Mouse (Mus musculus) heart, postnatal 4 days (tissue): ENCODE measurements around the gene Cyp3a41a. TPM values are rescaled to one million over a fixed set of nuclear protein-coding genes. Genes with fewer than 3 reads are reported as not detected.
"Not testable (repeated sequence)": the region's sequence is repeated elsewhere in the genome, so short reads cannot be mapped to it uniquely, and the experiment has no call there.

Experiments
- DNase-seq: peaks from one replicate; pipeline ENCODE4 v3.0.0; 2021
- total RNA-seq, 2 experiments: library from RNA; stranded (reverse); gene quantifications; 2 replicates each; pipeline ENCODE4 v1.2.3; 2021

Gene Cyp3a41a
- total RNA-seq = not detected

GRCm38 (mm10) chr5:145720036-145720435 lies at the start of gene Cyp3a41a:
TSS of gene Cyp3a41a (minus strand) at chr5:145720136.
- not testable (repeated sequence) for DNase-seq

DNA sequence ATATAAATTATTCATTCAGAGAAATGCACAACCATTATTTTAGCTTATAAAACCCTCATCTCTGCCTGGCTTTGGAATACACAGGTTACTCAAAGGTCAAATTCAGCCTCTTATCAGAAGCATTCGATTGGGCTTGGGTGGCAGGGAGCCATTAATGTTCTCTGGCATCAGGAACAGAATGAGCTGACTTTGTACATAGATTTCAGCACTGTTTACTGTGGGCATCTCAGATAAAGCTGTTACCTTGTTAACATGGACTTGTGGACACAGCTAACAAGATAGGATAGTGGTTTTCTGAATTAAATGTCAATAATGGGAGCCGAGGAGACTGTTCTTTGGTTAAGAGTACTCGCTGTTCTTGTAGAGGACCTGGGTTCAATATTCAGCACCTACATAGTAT lies 17.6 kb upstream of the Cyp3a41a start:
- not testable (repeated sequence) for DNase-seq

DNA sequence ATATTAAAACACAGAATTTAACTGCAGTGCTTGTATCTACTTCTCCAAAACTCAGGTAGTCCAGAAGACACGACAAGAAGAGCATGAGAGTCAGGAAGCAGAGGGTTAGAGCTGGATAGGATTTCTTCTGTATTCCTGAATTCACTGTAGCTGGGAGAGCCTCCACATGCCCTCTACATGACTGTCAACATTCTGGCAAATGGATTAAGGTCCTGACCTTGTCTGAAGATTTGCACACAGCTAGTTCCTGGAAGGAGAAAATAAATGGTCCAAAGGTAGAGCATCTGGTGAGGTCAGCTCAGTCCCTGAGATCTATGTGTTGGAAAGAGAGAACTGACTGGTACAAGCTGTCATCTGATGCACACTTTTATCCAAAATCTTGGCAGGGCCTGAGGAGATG lies 5.6 kb downstream of the Cyp3a41a start:
- DNase-seq = not testable (repeated sequence)

- DNase-seq = not testable (repeated sequence)
Observed at GRCm38 (mm10) chr5:145707372-145707771, 12.6 kb downstream of the Cyp3a41a start.

- no peak for DNase-seq
Observed at GRCm38 (mm10) chr5:145662007-145662406, 57.9 kb downstream of the Cyp3a41a start.

GRCm38 (mm10) chr5:145647779-145648178 lies 72.2 kb downstream of the Cyp3a41a start:
- no peak for DNase-seq

Other genes starting within 250 kb of the Cyp3a41a start
- gene Cyp3a41b, start 135.4 kb downstream of the Cyp3a41a start, total RNA-seq = not detected
- gene Cyp3a44, start 85.7 kb upstream of the Cyp3a41a start, total RNA-seq = not detected
- under 1 TPM in 1 of 2 experiments, not detected in 1; 0.12 TPM for gene Cyp3a11, start 159.8 kb upstream of the Cyp3a41a start, total RNA-seq